Mouse (Mus musculus): ENCODE results near the gene Osbpl3. TPM values are rescaled to one million over a fixed set of nuclear protein-coding genes. Genes with fewer than 3 reads are reported as not detected.
A peak's percentile ranks its signal among the peaks of the same experiment; 100 is the strongest.

The Osbpl3 gene
- polyA plus RNA-seq, 1 experiment = 4.1 TPM

- TF ChIP-seq POLR2A (IDR thresholded peaks at IDR 0.05; ENCODE audit: borderline replicate concordance, extremely low read depth, low read depth, low read length) (no peak), CTCF (IDR thresholded peaks at IDR 0.05; ENCODE audit: insufficient read depth, low read length) (no peak)
- Histone ChIP-seq H3K4me1 (ENCODE audit: control insufficient read depth, insufficient read depth, low read length) (peaks cover 3% of the 10 kb centered on the region; the same call in 1 of the 2 replicates), H3K4me3 (replicated peaks; ENCODE audit: extremely low read depth, low read depth, low read length) (no peak overlapping the region)
- WGBS = 29% methylated on average over 20 of the region's 20 CpGs
- DNase-seq = peak; percentile 20
These were observed 101.0 kb downstream of the Osbpl3 start for GRCm38 (mm10) chr6:50354688-50355660.

DNA sequence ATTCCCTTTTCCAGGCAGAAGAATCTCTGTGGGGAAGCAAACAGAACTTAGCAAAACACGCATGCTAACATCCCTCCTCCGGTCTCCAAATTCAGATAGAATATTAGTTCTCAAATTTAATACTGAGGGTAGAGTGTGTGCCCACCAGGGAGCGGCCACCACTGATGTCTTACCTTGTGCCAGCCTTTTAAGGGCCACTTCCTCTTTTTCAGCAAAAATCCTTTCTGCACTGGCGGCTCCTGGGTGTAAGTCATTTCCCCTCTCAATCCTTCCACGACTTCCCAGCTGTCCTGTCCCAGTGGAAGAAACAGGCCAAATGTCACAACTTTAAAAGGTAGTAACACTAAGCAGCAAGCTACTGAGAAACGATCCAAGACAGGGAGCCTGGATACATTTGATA lies 103.2 kb downstream of the Osbpl3 start:
- no peak for TF ChIP-seq POLR2A (IDR thresholded peaks at IDR 0.05; ENCODE audit: borderline replicate concordance, extremely low read depth, low read depth, low read length)
- TF ChIP-seq CTCF (IDR thresholded peaks at IDR 0.05; ENCODE audit: insufficient read depth, low read length) = no peak
- no peak for DNase-seq
- WGBS = 61% methylated on average over 6 of the region's 6 CpGs

DNA sequence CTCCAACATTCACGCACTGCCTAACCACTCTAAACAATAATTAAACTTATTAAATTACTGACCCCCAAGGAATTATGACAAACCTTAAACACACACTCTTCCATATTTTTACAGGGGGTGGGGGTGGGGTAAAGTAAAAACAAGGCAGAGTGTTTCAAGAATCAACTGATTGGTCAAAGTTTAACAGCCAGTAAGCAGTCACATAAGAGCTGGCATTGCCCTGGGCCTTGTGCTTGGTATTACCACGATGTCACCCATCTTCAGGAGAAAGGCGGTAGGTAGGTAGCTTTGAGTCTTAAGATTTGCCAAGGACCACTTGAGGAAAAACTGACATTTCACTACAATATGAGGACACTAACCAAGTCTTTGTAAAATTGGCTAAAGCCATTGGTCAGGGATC lies 105.1 kb downstream of the Osbpl3 start:
- no peak for TF ChIP-seq POLR2A (IDR thresholded peaks at IDR 0.05; ENCODE audit: borderline replicate concordance, extremely low read depth, low read depth, low read length)
- TF ChIP-seq CTCF (IDR thresholded peaks at IDR 0.05; ENCODE audit: insufficient read depth, low read length) = no peak
- Histone ChIP-seq H3K4me1 (ENCODE audit: control insufficient read depth, insufficient read depth, low read length) (peaks cover 3% of the 10 kb centered on the region; the same call in 1 of the 2 replicates), H3K4me3 (replicated peaks; ENCODE audit: extremely low read depth, low read depth, low read length) (no peak overlapping the region)
- 90% methylated on average over 3 of the region's 3 CpGs for WGBS
- no peak for DNase-seq

More for the DNA sequence above, 103.2 kb downstream of the Osbpl3 start:
- peaks cover 3% of the 10 kb centered on the region; the same call in 1 of the 2 replicates for H3K4me1 ChIP-seq (ENCODE audit: control insufficient read depth, insufficient read depth, low read length)
- H3K4me3 ChIP-seq (replicated peaks; ENCODE audit: extremely low read depth, low read depth, low read length) = no peak overlapping the region

GRCm38 (mm10) chr6:50348619-50349018 lies 107.4 kb downstream of the Osbpl3 start:
- 82% methylated on average over 1 of the region's 1 CpGs for WGBS
- no peak for DNase-seq
- Histone ChIP-seq H3K4me1 (ENCODE audit: control insufficient read depth, insufficient read depth, low read length) (no peaks in the 10 kb centered on the region), H3K4me3 (replicated peaks; ENCODE audit: extremely low read depth, low read depth, low read length) (no peak overlapping the region)
- TF ChIP-seq POLR2A (IDR thresholded peaks at IDR 0.05; ENCODE audit: borderline replicate concordance, extremely low read depth, low read depth, low read length) = no peak
- TF ChIP-seq CTCF (IDR thresholded peaks at IDR 0.05; ENCODE audit: insufficient read depth, low read length) = no peak

GRCm38 (mm10) chr6:50346204-50346603 lies 109.8 kb downstream of the Osbpl3 start:
- no peak for TF ChIP-seq CTCF (IDR thresholded peaks at IDR 0.05; ENCODE audit: insufficient read depth, low read length)
- no peak for TF ChIP-seq POLR2A (IDR thresholded peaks at IDR 0.05; ENCODE audit: borderline replicate concordance, extremely low read depth, low read depth, low read length)
- no peak overlapping the region for H3K4me3 ChIP-seq (replicated peaks; ENCODE audit: extremely low read depth, low read depth, low read length)
- DNase-seq = no peak
- WGBS = 85% methylated on average over 7 of the region's 7 CpGs
- H3K4me1 ChIP-seq (ENCODE audit: control insufficient read depth, insufficient read depth, low read length) = no peaks in the 10 kb centered on the region

DNA sequence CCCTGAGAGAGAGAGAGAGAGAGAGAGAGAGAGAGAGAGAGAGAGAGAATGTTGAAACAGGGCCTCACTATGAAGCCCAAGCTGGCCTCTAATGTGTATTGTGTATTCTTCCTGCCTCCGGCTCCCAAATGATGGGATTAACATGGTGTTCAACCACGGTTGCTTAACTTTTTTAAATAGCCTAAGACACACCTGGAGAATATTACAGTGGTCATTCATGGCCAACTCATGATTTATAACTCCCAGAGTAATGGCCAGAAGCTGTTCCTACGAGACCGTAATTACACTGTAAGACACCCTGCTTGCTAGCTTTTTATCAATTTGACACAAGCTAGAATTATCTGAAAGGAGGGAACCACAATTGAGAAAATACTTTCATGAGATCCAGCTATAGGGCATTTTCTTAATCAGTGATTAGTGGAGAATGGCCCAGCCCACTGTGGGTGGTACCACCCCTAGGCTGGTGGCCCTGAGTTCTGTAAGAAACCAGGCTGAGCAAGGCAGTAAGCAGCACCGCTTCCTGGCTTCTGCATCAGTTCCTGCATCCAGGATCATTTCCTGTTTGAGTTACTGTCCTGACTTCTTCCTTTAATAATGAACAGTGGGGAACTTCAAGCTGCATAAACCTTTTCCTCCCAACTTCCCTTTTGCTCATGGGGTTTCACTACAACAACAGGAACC lies 115.6 kb downstream of the Osbpl3 start:
- Histone ChIP-seq H3K4me1 (ENCODE audit: control insufficient read depth, insufficient read depth, low read length) (no peaks in the 10 kb centered on the region), H3K4me3 (replicated peaks; ENCODE audit: extremely low read depth, low read depth, low read length) (no peak overlapping the region)
- DNase-seq = no peak
- TF ChIP-seq CTCF (IDR thresholded peaks at IDR 0.05; ENCODE audit: insufficient read depth, low read length) = no peak
- no peak for TF ChIP-seq POLR2A (IDR thresholded peaks at IDR 0.05; ENCODE audit: borderline replicate concordance, extremely low read depth, low read depth, low read length)
- WGBS = 88% methylated on average over 5 of the region's 5 CpGs

GRCm38 (mm10) chr6:50337431-50337830 lies 118.6 kb downstream of the Osbpl3 start:
- TF ChIP-seq CTCF (IDR thresholded peaks at IDR 0.05; ENCODE audit: insufficient read depth, low read length) (no peak), POLR2A (IDR thresholded peaks at IDR 0.05; ENCODE audit: borderline replicate concordance, extremely low read depth, low read depth, low read length) (no peak)
- WGBS = 64% methylated on average over 6 of the region's 6 CpGs
- Histone ChIP-seq H3K4me3 (replicated peaks; ENCODE audit: extremely low read depth, low read depth, low read length) (no peak overlapping the region), H3K4me1 (ENCODE audit: control insufficient read depth, insufficient read depth, low read length) (no peaks in the 10 kb centered on the region)
- no peak for DNase-seq

DNA sequence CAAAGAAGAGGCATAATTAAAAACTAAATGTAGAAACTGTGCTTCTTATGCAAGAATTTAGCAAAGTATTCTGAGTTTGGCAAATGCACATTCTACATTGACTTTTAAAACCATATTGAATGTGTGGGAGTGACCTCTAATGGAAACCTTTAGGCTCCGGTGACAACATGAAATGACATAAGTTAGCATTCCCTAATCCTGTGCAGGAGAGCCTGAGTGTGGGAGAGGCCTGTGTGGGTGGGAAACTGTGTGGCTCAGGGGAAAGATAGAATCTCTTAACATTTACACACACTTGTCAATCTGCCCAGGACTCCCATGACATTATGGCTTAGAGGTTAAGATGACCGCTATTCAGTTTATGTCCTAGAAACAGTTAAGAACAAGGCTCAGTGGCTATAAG lies 119.6 kb downstream of the Osbpl3 start:
- TF ChIP-seq CTCF (IDR thresholded peaks at IDR 0.05; ENCODE audit: insufficient read depth, low read length) (no peak), POLR2A (IDR thresholded peaks at IDR 0.05; ENCODE audit: borderline replicate concordance, extremely low read depth, low read depth, low read length) (no peak)
- no peak for DNase-seq
- WGBS = 95% methylated on average over 2 of the region's 2 CpGs
- no peak overlapping the region for H3K4me3 ChIP-seq (replicated peaks; ENCODE audit: extremely low read depth, low read depth, low read length)
- H3K4me1 ChIP-seq (ENCODE audit: control insufficient read depth, insufficient read depth, low read length) = no peaks in the 10 kb centered on the region

Data from lung, adult 2 months (tissue).